Mouse (Mus musculus): ENCODE results near the gene Csnk1g2. TPM values are rescaled to one million over a fixed set of nuclear protein-coding genes. Genes with fewer than 3 reads are reported as not detected.

The Csnk1g2 gene
- polyA plus RNA-seq, 1 experiment from 2014 or later: 24.9 TPM

DNA sequence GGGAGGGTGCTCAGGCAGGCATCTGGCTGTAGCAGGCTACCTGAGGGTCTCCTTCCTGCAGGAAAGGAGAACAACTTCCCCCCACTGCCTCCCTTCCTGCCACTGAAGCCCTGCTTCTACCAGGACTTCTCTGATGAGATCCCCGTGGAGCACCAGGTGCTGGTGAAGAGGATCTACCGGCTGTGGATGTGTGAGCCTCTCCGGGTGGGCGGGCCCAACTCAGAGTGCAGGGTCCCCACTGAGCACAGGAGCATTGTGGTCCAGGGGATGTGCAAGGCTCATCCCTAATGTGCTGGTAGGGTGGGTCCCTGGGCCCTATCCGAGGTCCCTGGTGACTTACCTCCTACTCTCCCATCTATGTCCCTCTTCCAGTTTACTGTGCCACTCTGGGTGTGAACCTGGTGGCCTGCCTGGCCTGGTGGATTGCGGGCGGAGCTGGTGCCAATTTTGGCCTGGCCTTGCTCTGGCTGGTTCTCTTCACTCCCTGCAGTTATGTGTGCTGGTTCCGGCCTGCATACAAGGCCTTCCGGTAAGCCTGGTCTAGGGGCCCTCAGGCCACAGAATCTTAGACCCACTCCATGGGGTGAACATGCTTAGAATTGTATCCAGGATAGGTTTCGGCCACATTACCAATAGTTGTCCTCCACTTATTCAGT is 13.2 kb upstream of the Csnk1g2 start:
- Histone ChIP-seq H3K9me3 (ENCODE audit: control insufficient read depth, low read length) (no peaks in the 10 kb centered on the region), H3K4me3 (ENCODE audit: low read length) (no peak overlapping the region), H3K4me2 (ENCODE audit: low read length) (no peak overlapping the region), H3K9ac (ENCODE audit: low read depth, low read length) (no peak overlapping the region), H3K27ac (ENCODE audit: low read depth, low read length) (no peak overlapping the region), H3K4me1 (ENCODE audit: control insufficient read depth, insufficient read depth, low read depth, low read length) (0 out of 2 replicates have a peak, but pooled peaks cover 2% of the 10 kb centered on the region), H3K27me3 (replicated peaks; ENCODE audit: control insufficient read depth, insufficient read depth, low read length) (no peaks in the 10 kb centered on the region), H3K36me3 (ENCODE audit: control insufficient read depth, insufficient read depth, low read length) (peaks cover 30% of the 10 kb centered on the region)
- WGBS: 93% methylated on average over 10 of the region's 10 CpGs
- ATAC-seq: no peak

DNA sequence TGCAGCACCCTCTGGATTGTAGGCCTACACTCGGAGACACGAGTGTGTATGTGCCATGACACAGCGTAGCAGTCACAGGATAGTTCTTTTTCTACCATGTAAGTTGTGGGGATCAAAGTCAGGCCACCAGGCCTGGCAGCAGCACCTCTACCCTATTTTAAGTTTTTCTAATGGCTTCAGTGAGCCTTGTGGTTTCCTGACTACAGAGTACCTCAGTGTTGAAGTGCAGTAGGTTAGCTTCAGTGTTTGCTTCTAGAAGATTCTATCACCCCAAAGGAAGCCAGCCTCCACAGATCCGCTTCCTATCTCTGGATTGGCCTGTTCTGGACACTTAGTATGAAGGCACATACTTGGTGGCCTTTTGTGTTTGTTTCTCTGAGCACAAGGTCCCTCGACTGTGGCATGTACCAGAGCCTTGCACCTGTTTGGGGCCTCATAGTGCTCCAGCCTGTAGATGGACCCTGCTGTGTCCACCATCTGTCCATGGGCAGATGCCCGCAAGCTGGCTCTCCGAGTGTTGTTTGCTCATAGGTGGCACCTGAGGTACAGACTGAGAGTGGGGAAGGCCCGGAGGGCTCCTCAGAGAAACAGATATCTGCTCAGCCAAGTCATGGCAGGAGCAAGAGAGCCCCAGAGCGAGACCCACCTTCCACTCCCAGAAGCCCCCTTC is 12.4 kb upstream of the Csnk1g2 start:
- peaks cover 37% of the 10 kb centered on the region for H3K36me3 ChIP-seq (ENCODE audit: control insufficient read depth, insufficient read depth, low read length)
- no peaks in the 10 kb centered on the region for H3K4me1 ChIP-seq (ENCODE audit: control insufficient read depth, insufficient read depth, low read depth, low read length)
- no peaks in the 10 kb centered on the region for H3K9me3 ChIP-seq (ENCODE audit: control insufficient read depth, low read length)
- H3K4me3 ChIP-seq (ENCODE audit: low read length): no peak overlapping the region
- no peak overlapping the region for H3K4me2 ChIP-seq (ENCODE audit: low read length)
- no peak overlapping the region for H3K9ac ChIP-seq (ENCODE audit: low read depth, low read length)
- no peak overlapping the region for H3K27ac ChIP-seq (ENCODE audit: low read depth, low read length)
- WGBS: 90% methylated on average over 9 of the region's 9 CpGs
- ATAC-seq: no peak
- H3K27me3 ChIP-seq (replicated peaks; ENCODE audit: control insufficient read depth, insufficient read depth, low read length): no peaks in the 10 kb centered on the region

GRCm38 (mm10) chr10:80611024-80611423 is 11.6 kb upstream of the Csnk1g2 start:
- peaks cover 40% of the 10 kb centered on the region for H3K36me3 ChIP-seq (ENCODE audit: control insufficient read depth, insufficient read depth, low read length)
- H3K27ac ChIP-seq (ENCODE audit: low read depth, low read length): no peak overlapping the region
- no peak for ATAC-seq

DNA sequence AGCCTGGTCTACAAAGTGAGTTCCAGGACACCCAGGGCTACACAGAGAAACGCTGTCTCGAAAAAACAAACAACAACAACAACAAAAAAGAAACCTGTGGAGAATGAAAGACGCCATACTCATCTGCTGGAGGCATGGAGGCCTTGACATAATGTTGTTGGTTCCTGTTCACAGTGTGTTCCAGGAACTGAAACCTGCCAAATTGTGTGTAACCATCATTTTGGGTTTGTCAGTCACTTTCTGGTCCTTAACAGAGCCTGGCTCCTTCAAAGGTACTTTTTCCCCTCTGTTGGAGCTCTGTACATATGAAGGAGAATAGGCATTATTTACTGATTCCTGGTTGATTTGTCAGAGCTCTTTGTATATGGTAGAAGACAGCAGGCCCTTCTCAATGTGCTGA is 10.7 kb upstream of the Csnk1g2 start:
- Histone ChIP-seq H3K36me3 (ENCODE audit: control insufficient read depth, insufficient read depth, low read length) (peaks cover 32% of the 10 kb centered on the region), H3K9me3 (ENCODE audit: control insufficient read depth, low read length) (no peaks in the 10 kb centered on the region), H3K9ac (ENCODE audit: low read depth, low read length) (no peak overlapping the region), H3K4me3 (ENCODE audit: low read length) (no peak overlapping the region), H3K27ac (ENCODE audit: low read depth, low read length) (no peak overlapping the region), H3K4me1 (ENCODE audit: control insufficient read depth, insufficient read depth, low read depth, low read length) (no peaks in the 10 kb centered on the region), H3K27me3 (replicated peaks; ENCODE audit: control insufficient read depth, insufficient read depth, low read length) (no peaks in the 10 kb centered on the region), H3K4me2 (ENCODE audit: low read length) (no peak overlapping the region)
- ATAC-seq: no peak
- 94% methylated on average over 3 of the region's 3 CpGs for WGBS

More at GRCm38 (mm10) chr10:80611024-80611423, 11.6 kb upstream of the Csnk1g2 start:
- 80% methylated on average over 4 of the region's 4 CpGs for WGBS
- H3K27me3 ChIP-seq (replicated peaks; ENCODE audit: control insufficient read depth, insufficient read depth, low read length): no peaks in the 10 kb centered on the region
- no peak overlapping the region for H3K4me3 ChIP-seq (ENCODE audit: low read length)
- no peaks in the 10 kb centered on the region for H3K4me1 ChIP-seq (ENCODE audit: control insufficient read depth, insufficient read depth, low read depth, low read length)
- H3K4me2 ChIP-seq (ENCODE audit: low read length): no peak overlapping the region
- no peak overlapping the region for H3K9ac ChIP-seq (ENCODE audit: low read depth, low read length)
- H3K9me3 ChIP-seq (ENCODE audit: control insufficient read depth, low read length): no peaks in the 10 kb centered on the region

DNA sequence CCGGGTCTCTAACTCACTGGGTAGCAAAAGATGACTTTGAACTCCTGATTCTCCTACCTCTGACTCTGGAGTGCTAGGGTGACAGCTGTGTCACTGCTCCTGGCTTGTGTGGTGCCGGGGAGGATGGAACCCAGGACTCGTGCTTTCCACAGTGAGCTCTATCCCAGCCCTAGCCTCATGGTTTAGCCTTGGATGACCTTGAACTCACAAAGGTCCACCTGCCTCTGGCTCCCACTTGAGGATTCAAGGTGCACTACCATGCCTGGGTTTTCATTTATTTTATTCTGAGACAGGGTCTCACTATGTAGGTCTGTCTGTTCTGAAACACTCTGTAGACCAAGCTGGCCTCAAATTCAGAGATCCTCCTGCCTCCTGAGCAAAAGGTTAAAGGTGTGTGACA is 8.8 kb upstream of the Csnk1g2 start:
- Histone ChIP-seq H3K4me2 (ENCODE audit: low read length) (no peak overlapping the region), H3K27ac (ENCODE audit: low read depth, low read length) (no peak overlapping the region), H3K4me1 (ENCODE audit: control insufficient read depth, insufficient read depth, low read depth, low read length) (no peaks in the 10 kb centered on the region), H3K4me3 (ENCODE audit: low read length) (no peak overlapping the region), H3K9me3 (ENCODE audit: control insufficient read depth, low read length) (no peaks in the 10 kb centered on the region), H3K27me3 (replicated peaks; ENCODE audit: control insufficient read depth, insufficient read depth, low read length) (no peaks in the 10 kb centered on the region), H3K36me3 (ENCODE audit: control insufficient read depth, insufficient read depth, low read length) (peaks cover 23% of the 10 kb centered on the region), H3K9ac (ENCODE audit: low read depth, low read length) (no peak overlapping the region)
- ATAC-seq: no peak
- 80% methylated on average over 3 of the region's 3 CpGs for WGBS

GRCm38 (mm10) chr10:80614351-80614750 is 8.3 kb upstream of the Csnk1g2 start:
- no peak for ATAC-seq
- 87% methylated on average over 6 of the region's 6 CpGs for WGBS

GRCm38 (mm10) chr10:80618181-80618580 is 4.5 kb upstream of the Csnk1g2 start:
- Histone ChIP-seq H3K9me3 (ENCODE audit: control insufficient read depth, low read length) (no peaks in the 10 kb centered on the region), H3K4me3 (ENCODE audit: low read length) (no peak overlapping the region), H3K27ac (ENCODE audit: low read depth, low read length) (no peak overlapping the region), H3K4me1 (ENCODE audit: control insufficient read depth, insufficient read depth, low read depth, low read length) (peaks cover 8% of the 10 kb centered on the region), H3K27me3 (replicated peaks; ENCODE audit: control insufficient read depth, insufficient read depth, low read length) (no peaks in the 10 kb centered on the region), H3K9ac (ENCODE audit: low read depth, low read length) (no peak overlapping the region), H3K36me3 (ENCODE audit: control insufficient read depth, insufficient read depth, low read length) (peaks cover 13% of the 10 kb centered on the region), H3K4me2 (ENCODE audit: low read length) (no peak overlapping the region)
- ATAC-seq: no peak
- 75% methylated on average over 9 of the region's 9 CpGs for WGBS

More at GRCm38 (mm10) chr10:80614351-80614750, 8.3 kb upstream of the Csnk1g2 start:
- H3K27ac ChIP-seq (ENCODE audit: low read depth, low read length): no peak overlapping the region
- peaks cover 18% of the 10 kb centered on the region for H3K36me3 ChIP-seq (ENCODE audit: control insufficient read depth, insufficient read depth, low read length)
- H3K4me3 ChIP-seq (ENCODE audit: low read length): no peak overlapping the region
- H3K27me3 ChIP-seq (replicated peaks; ENCODE audit: control insufficient read depth, insufficient read depth, low read length): no peaks in the 10 kb centered on the region
- no peak overlapping the region for H3K4me2 ChIP-seq (ENCODE audit: low read length)
- H3K9me3 ChIP-seq (ENCODE audit: control insufficient read depth, low read length): no peaks in the 10 kb centered on the region
- H3K9ac ChIP-seq (ENCODE audit: low read depth, low read length): no peak overlapping the region
- no peaks in the 10 kb centered on the region for H3K4me1 ChIP-seq (ENCODE audit: control insufficient read depth, insufficient read depth, low read depth, low read length)

GRCm38 (mm10) chr10:80619465-80620244 is 3.0 kb upstream of the Csnk1g2 start:
- H3K4me2 ChIP-seq (ENCODE audit: low read length): no peak overlapping the region
- H3K9ac ChIP-seq (ENCODE audit: low read depth, low read length): no peak overlapping the region
- H3K4me3 ChIP-seq (ENCODE audit: low read length): no peak overlapping the region
- 31% methylated on average over 8 of the region's 8 CpGs for WGBS
- no peaks in the 10 kb centered on the region for H3K27me3 ChIP-seq (replicated peaks; ENCODE audit: control insufficient read depth, insufficient read depth, low read length)
- H3K9me3 ChIP-seq (ENCODE audit: control insufficient read depth, low read length): no peaks in the 10 kb centered on the region
- no peak for ATAC-seq
- H3K27ac ChIP-seq (ENCODE audit: low read depth, low read length): no peak overlapping the region
- H3K4me1 ChIP-seq (ENCODE audit: control insufficient read depth, insufficient read depth, low read depth, low read length): peaks cover 23% of the 10 kb centered on the region
- H3K36me3 ChIP-seq (ENCODE audit: control insufficient read depth, insufficient read depth, low read length): peaks cover 8% of the 10 kb centered on the region

- peaks cover 2% of the 10 kb centered on the region; the same call in 1 of the 2 replicates for H3K36me3 ChIP-seq (ENCODE audit: control insufficient read depth, insufficient read depth, low read length)
- no peaks in the 10 kb centered on the region for H3K27me3 ChIP-seq (replicated peaks; ENCODE audit: control insufficient read depth, insufficient read depth, low read length)
- no peak overlapping the region for H3K27ac ChIP-seq (ENCODE audit: low read depth, low read length)
- H3K9me3 ChIP-seq (ENCODE audit: control insufficient read depth, low read length): no peaks in the 10 kb centered on the region
- no peak for ATAC-seq
- peaks cover 28% of the 10 kb centered on the region for H3K4me1 ChIP-seq (ENCODE audit: control insufficient read depth, insufficient read depth, low read depth, low read length)
- no peak overlapping the region for H3K9ac ChIP-seq (ENCODE audit: low read depth, low read length)
- H3K4me2 ChIP-seq (ENCODE audit: low read length): no peak overlapping the region
- 87% methylated on average over 9 of the region's 9 CpGs for WGBS
- H3K4me3 ChIP-seq (ENCODE audit: low read length): no peak overlapping the region
Measured at GRCm38 (mm10) chr10:80620365-80620764, 2.3 kb upstream of the Csnk1g2 start.
